Mouse (Mus musculus): ENCODE measurements around the gene Zfp362.

DNA sequence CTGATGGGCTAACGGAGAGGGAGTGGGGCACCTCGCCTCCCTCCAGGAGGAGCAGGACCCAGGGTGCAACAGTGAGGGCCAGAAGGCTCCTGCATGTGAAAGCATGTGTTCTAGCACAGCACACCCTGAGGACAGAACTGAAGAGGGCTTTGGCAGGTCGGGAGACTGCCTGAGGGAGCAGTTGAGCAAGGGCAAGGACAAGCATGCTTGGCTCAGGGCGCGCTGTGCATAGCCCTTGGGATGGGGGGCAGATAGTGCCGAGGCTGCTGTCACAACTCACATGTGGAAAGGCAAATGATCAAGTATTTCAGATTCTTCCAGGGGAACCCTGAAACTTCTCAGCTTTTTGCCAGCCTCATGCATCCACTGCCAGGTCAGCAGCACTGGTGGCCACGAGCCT lies 57.5 kb downstream of the Zfp362 start:
- TF ChIP-seq CTCF (IDR thresholded peaks at IDR 0.05) = no peak
- TF ChIP-seq EP300 (IDR thresholded peaks at IDR 0.05) = no peak
